Mouse (Mus musculus): ENCODE data around the gene Psmb10.

- peak; percentile 11; the same call in 1 of the 2 replicates for TF ChIP-seq CTCF (IDR thresholded peaks at IDR 0.05; ENCODE audit: low read depth)
- peak; percentile 69 for TF ChIP-seq EP300 (IDR thresholded peaks at IDR 0.05; ENCODE audit: low read depth)
Measured at GRCm38 (mm10) chr8:105966692-105967311, 28.6 kb upstream of the Psmb10 start.
